Mouse (Mus musculus) embryo, embryonic 9.5 days (tissue): ENCODE data around the gene Tacc2.
A peak's percentile ranks its signal among the peaks of the same experiment; 100 is the strongest.

Experiments used
- DNase-seq: peaks from one replicate; pipeline ENCODE4 v3.0.0-alpha.2; 2017; ENCODE audit errors: extremely low spot score

The Tacc2 gene

DNA sequence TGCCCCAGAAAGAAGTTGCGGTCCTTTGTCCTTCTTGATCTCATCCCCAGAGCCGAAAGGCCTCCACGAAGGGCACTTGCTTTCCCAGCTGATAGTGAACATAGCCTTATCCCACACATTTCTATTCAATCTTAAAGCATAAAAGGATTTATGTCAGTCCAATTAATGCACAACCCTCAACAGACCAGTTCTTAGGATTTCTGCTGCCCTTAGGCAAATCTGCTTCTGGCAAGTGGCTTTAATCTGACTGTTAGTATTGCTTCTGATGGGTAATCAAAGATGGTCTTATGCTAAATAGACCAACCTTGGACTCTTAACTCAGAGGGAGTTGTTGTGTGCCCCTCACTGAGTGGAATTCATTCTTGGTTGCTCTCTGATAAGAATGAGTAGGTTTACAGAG, 40.4 kb downstream of the Tacc2 start:
- DNase-seq: no peak

DNA sequence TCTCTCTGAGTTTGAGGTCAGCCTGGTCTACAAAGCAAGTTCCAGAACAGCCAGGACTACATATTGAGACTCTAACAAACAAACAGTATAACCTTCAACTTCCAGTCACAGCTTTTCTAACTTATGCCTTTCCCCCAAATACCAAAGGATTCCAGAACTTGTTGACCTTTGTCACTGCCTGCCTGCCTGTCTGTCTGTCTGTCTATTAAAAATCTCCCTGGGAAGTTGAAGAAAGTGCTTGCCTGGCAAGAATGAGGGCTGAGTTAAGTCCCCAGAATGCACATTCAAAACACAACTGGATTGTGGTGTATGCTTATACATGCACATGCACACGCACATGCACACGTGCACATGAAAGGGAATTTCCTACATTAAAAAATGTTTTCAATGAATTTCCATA, 43.8 kb downstream of the Tacc2 start:
- no peak for DNase-seq

DNA sequence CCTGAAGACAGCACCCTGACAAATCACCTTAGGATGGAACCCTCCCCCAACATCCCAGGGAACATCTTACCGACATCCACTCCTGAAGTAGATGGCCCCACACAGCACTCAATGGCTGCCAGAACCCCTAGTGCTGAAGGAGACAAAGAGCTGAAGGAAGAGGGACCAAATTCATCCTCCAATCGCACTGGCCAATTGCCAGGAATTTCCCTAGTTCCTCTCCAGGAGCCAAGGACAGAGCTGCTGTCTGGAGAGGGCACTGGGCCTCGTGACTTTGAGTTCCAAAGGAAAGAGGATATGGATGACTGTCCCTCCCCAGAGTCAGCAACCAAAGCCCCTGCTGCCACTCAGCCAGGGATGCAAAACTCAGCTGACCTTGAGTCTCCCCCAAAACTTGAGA, 44.7 kb downstream of the Tacc2 start:
- no peak for DNase-seq

DNA sequence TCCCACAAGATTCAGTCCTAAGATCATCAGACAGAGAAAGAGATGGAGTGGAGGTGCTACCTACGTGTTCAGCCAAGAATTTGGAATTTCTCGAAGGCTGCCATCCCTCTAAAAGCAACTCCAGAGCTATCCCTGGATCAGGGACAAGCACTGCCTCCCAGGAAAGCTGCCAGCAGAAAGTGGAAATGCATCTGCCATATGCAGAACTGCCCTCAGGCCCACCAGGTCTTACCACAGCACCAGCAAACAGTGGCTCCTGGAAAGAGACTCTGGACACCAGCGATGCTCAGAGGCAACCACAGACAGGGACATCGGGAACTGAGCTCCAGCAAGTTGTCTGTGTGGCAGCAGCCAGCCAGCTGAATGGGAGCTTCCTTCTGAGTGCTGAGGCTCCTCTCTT, 45.1 kb downstream of the Tacc2 start:
- no peak for DNase-seq

DNA sequence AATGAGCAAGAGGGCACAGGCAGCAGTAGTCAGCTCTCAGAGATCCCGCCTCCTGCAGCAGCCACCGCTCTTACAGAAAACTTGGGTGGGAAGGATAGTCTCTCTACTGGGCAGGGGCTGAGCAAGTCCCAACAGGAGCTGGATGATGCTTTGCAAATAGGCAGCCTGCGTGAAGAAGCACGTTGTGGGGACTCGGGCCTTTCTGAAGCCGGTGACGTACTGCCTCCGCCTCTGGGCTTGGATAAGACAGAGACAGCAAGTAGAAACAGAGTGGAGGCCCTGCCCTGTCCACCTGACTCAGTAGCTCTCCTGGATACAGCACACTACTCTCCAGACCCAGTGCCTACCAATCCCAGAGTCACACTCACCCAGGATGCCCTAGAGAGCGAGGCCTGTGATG, 47.1 kb downstream of the Tacc2 start:
- DNase-seq: no peak

DNA sequence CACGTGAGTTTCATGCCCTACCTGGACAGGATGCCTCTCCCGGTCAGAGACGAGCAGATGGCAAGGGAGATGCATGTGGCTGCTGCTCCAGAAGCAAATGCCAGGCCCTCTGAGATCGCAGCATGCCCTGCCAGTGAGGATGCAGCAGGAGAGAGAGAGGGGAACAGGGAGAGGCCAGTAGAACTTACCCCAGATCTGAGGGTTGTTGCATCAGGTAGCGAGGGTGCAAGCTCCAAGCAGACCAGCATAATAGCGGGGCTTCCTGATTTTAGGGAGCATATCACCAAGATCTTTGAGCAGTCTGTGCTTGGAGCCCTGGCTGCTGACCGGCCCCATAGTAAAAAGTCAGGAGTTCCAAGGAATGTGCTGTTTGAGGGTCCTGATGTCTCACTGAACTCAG, 48.1 kb downstream of the Tacc2 start:
- no peak for DNase-seq

DNA sequence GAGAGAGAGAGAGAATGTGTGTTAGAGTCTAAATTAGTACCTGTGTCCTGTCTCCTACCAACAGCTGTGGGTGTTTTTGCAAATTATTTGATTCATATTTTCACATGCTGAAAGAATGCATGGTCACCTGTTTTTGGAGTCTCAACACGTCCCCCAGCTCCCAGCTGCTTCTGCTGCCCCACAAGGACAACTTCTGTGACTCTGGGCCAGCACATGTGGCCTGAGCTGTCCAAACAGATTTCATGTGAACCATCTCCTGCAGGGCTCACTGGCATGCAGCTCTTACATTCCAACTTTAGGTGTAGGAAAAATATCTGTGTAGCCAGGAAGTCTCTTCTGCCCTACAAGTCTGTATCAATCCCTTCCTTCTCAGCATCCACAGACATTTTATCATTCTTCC, 51.4 kb downstream of the Tacc2 start:
- no peak for DNase-seq

DNA sequence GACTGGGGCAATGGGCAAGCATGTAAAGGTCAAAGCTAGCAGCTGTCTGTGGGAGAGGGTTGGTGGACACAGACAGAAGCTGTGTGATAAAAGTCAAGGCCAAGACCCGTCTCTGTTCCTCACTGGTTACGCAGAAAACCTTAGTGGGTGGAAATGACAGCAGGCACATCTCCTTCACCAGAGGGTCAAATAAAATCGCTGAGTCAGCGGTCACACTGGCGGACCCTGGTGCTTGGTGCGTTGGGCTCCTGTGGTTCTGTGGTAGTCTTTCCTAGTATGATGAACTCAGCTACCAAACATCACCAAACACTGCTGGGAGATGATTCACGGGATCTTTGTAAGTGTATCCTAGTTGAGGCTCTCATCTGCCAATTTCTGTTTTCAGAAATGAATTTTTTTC, 52.8 kb downstream of the Tacc2 start:
- DNase-seq: no peak

DNA sequence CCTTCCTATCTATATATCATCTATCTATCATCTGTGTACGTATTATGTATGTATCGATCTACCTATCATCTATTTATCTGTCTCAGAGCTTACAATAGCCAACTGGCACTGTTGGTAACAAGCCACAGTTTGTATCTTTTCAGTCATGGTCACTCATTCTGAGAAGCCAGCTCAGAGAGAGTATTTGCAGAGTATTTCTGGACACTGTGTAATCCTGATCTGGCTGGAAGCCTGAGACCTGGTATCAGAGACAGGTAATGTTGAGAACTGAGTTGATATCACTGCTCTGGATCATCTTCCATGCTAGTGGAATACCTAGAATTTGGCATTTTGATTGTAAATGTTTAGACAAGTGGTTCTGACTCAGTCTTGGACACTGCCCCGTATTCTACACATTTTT, 53.7 kb downstream of the Tacc2 start:
- no peak for DNase-seq

DNA sequence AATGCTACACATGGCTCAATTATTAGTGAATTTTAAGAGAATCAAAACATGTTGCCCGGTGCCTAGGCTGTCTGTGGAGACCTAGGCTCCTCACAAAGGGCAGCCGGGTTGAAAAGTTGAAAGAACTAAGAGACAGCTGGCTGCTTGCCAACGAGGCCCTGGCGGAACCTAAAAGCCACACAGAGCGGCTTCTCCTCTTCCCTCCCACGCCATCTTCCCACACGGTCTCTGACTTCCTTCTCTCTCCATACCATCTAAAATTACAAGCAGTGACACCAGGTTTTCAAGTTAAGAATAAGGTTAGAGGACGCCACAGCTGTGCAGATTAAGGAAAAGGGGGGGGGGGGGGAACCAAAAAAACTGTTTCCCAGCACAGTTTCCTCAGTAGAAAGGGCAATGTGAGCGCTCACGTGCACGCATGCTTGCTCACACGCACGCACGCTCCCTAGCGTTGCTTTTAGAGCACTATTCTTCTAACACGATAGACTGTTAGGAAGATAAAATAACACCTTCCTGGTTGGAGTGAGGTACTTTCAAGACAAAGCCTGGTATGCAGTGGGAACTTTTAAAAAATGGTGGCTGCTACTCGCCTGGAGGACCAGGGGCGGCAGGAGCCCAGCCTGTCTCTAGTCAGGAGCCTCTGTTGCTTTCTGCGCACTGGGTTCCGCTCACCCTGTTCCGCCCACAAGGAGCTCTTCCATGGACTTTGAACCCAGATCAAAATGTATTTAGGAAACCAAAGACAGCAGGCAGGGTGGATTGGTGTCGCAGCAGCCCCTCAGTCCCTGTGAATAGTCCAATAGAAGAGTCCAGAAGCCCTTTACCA, 54.5 kb downstream of the Tacc2 start:
- no peak for DNase-seq

DNA sequence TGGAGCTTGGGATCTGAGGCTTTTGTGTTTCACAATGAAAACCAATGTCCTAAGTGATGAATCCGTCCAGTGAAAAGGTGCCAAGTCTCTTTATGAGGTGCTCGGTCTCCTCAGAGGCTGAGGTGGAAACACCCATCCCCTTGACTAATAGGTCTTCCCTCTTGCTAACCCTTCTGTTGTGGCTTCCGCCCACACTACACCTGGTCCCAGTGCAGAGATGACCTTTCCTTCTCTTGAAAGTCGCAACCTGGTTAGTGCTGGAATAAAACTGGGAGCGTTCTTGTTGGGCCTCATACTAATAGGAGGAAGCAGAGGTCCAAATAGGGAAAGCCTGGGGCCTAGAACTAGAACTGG, 55.1 kb downstream of the Tacc2 start:
- DNase-seq: no peak

DNA sequence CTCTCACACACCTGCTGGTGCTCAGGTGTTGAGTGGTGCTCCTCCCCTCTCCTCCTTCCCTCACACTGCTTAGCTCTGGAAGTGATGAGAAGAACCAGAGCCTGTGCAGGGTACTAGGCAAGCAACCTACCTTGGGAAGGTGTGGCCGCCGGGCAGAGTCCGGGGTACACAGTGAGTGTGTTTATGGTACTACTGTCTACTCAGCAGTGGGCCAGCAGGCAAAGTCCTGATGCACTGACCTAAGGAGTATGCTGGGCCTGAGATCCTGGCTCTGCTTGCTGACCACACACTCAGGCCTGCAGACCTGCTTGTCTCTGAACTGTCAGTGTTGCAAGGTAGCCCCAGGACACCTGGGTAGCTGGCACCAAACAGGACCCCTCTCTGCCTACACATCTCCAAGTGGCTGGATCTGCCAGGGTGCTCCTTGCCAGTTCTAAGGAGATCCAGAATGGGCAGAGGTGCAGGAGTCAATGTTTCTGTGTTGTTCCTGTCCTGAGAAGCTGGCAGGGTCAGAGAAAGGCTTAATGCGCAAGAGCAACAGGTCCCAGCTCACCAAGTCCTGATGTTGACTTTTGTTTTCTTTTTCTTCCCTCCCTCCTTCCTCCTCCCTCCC, 57.1 kb downstream of the Tacc2 start:
- no peak for DNase-seq

DNA sequence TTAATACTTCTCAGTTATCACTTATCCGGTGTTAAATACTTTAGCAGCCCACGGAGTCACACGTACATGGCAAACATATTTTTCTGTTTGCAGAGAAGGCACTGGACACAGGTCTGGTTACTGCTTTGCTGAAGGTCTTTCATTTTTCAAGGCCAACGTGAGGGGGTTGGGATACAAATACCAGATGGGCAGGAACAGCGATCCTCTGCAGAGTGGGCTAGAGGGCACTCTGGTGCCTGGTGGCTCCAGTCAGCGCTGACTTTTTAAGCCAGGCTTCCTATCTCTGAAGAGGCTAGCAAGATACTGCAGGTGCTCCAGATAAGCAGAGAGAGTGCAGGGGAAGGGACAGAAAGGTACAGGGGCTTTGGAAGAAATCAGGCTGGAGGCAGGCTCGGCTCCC, 58.0 kb downstream of the Tacc2 start:
- DNase-seq: no peak

DNA sequence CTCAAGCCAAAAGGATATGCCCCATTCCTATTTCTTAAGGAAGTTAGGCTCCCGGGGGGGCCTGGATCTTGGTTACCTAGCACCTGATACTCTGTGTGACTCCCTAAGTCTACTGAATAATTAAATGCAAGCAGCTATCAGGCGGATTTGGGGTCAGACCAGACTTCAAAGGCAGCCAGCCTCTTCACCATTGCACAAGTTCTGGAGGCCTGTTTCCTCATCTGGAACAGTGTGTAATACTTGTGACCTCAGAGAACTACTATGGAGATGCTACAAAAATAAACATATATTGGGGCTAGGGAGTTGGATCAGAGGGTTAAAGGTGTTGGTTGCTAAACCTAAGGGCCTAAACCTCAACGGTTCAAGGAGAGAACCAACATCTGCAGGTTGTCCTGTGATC, 59.0 kb downstream of the Tacc2 start:
- no peak for DNase-seq

DNA sequence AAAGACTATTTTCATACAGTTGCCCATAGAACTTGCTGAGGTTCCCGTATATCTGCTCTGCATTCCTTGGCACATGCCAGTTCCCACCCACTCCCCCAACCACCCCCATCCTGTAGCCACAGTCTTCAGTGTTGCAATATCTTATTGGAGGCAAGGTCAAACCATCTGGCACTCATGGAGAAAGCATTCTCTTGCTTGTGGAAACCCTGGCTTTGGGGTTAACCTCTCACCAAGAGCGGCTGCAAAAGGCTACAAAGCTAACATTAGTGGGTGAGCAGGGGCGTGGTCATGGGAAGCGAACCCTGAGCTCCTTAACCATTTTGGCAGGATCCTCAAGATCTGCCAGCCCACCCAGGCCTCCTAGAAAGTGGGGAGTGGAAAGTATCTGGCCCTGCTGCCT, 59.7 kb downstream of the Tacc2 start:
- no peak for DNase-seq

DNA sequence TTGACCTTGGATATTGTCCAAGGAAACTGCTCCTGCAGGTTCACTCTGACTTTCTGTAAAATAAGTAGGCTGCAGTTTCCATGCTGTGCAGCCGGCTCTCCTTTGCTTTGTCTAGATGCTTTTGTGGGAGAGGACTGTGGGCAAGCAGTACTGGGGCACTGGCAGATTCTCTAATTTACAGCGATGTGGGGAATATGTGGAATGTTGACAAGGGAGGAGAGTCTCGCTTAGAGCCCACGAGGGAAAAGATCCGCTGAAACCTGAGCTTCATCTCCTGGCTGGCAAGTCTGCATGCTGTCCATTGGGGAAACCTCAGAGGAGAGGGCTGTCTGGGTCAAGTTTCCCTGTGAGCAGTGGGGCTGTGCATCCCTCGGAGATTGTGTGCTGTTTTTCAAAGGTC, 60.6 kb downstream of the Tacc2 start:
- no peak for DNase-seq

DNA sequence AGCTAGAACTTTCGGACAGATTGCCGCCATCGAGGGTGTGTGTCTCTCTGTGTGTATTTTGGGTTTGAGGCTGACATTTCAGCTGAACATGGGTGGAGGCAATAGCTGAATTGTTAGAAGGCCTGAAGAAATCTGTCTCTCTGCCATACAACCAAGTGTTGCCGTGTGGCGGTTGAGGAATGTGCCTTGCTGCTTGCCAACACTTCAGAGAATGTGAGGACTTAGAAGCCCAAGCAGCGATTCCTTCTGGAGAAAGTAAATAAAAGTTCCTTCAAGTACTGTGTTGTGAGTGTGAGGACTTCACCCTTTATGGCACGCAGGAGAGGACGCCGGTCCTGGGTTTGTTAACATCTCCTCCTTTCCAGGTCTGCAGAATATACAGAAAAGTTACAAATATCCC, 63.4 kb downstream of the Tacc2 start:
- DNase-seq: no peak

DNA sequence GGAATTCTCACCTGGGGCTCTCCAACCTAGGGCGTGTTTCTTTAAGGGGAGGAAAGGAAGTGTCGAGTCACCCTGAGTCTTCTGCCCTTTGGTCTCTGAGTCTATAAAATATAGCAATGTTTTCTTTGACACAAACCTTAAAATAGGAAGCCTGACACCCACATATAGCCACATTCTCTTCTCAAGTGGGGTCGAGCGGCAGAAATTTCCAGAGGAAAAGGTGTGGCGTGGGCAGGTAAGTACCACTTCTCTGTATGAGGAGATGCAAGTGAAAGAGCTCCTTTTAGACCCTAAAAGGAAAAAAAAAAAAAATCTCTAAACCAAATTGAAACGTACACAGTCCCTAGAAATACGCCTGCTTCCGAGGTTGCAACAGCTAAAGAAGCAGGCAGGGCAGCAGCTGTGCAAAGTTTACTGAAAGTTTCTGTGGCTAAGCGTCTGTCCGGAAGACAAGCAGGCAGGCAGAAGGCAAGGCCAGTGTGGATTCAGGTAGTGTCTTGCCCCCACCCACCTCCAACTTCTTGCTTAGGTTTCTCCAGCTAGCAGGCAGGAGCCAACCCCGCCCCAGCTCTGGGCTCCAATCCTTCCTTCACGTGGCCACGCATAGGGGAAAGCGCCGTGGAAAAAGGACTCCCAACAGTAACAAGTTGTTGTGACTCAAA, 68.2 kb downstream of the Tacc2 start:
- DNase-seq: no peak

DNA sequence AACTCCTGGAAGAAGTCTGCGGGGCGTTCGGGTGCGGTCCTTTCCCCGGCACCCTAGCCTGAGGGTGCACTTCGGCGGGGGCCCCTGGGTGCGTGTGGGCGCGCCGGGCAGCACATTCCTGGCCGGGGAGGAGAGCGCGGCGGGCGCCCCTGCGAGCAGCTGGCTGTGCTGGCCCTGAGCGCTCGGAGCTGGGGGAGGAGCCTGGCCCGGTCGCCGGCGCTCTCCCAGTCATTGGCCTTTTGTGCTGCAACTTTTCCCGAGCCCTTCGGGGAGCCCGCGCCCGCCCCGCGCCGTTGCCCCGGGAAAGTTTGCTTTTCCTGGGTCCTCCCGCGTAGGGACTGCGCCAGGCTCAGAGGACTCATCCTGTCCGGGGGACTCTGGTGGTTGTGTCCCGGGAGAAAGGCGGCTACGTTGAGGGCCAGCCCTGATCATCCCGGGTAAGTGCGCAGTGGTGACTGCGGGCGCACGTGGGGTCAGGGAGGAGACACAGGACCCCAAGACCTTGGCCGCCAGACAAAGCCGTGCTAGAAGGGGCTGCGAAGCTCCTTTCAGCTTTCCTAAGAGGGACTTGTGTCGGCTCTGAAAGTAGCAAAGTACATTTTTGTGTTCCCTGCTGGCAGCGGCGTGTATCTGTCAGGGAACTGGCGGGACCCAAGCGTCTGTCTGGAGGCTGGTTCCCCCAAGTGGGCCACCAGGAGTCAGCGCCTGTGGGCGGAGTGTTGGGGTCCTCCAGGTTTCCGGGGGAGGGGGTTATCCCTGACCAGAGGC, 68.9 kb downstream of the Tacc2 start:
- peak; percentile 88 for DNase-seq

DNA sequence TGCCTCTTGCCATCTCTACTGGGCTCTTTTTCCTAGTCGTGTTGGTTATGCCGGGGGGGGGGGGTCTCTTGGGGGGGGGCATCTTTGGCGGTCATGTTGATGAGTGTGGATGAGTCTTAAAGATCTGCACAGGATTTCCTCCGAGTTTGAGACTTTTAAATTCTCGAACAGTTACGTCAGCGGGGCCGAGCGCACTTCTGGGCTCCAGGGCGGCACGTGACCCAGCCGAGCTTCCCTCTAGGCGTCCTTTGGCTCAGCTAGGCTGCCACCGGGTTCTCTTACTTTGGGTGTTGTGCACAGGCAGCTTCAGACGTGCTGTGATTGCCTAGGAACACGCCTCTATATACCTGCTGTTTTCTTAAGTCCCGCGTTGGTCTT, 69.5 kb downstream of the Tacc2 start:
- peak; percentile 79 for DNase-seq

DNA sequence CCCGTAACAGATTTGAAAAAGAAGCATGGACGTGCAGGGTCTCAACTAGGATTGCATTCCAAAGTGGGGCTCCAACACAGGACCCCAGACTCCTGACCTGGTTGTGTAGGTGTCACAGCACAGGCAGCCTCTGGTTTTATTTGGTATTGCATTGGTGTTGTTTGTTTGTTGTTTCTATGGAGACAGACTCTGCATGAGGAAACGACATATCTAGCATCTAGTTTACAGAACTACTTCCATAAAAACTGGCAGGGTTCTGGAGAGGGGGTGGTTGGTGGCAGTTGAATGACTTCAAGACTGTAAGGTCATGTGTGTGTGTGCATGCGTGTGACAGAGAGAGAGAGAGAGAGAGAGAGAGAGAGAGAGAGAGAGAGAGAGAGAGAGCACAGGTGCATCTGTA, 70.8 kb downstream of the Tacc2 start:
- DNase-seq: no peak

DNA sequence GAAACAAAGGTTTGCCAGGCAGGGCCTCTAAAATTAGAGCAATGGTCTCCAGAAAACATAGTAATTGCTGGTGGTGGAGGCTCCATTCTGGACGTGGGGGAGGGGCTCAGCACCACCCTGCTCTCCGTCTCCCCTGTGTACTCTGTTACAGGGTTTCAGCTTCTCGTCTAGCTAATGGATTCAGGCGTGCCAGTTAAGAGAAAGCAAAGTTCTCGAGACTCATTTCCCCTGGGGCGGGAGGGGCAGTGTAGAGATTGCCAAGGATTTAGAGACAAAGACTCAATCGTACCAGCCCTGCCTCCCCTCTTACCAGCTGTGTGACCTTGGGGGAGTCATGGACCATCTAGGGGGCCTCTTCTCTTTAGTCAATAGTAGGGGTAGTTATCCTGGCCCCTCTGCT, 72.0 kb downstream of the Tacc2 start:
- DNase-seq: no peak

DNA sequence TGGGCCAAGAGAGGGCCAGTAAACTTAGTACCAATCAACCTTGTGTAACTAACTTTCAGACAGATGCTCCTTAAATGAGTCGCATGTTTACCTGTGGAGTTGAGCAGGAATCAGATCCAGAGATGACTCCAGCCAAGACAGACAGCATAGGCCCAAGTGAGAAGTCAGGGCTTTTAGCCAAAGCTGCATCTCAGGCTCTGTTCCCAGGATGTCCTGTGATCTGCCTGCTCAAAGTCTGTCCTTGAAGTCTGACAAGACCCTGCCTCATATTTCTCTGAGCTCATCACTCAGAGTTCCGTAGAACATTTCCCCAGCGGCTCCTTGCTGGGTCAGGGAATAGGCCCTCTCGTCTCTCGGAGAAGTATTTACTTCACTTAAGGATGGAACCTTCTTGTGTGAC, 73.4 kb downstream of the Tacc2 start:
- no peak for DNase-seq
